Mouse (Mus musculus) CD4-positive helper T cell, adult 2 months (primary cell): ENCODE results near the gene Gnb3.
"Not testable (repeated sequence)": the region's sequence is repeated elsewhere in the genome, so short reads cannot be mapped to it uniquely, and the experiment has no call there.

Experiments used
- DNase-seq: peaks from one replicate; pipeline ENCODE4 v3.0.0-alpha.2; 2012; ENCODE audit warnings: low read depth, missing footprints, low spot score

Gnb3 gene

GRCm38 (mm10) chr6:124816611-124817010 lies 23.5 kb downstream of the Gnb3 start:
- no peak for DNase-seq

GRCm38 (mm10) chr6:124814858-124815774 lies 25.0 kb downstream of the Gnb3 start:
- no peak for DNase-seq

- no peak for DNase-seq
Measured at GRCm38 (mm10) chr6:124814448-124814847, 25.6 kb downstream of the Gnb3 start.

- peak; percentile 82 for DNase-seq
Measured at GRCm38 (mm10) chr6:124813933-124814332, 26.1 kb downstream of the Gnb3 start, which contains the start of gene Tpi1. Gene Tpi1 (minus strand): TSS chr6:124814296.

GRCm38 (mm10) chr6:124813496-124813895 lies 26.6 kb downstream of the Gnb3 start:
- DNase-seq = peak; percentile 74

- DNase-seq = no peak
Measured at GRCm38 (mm10) chr6:124812848-124813247, 27.2 kb downstream of the Gnb3 start.

GRCm38 (mm10) chr6:124811701-124812560 lies 28.1 kb downstream of the Gnb3 start:
- DNase-seq = no peak

- DNase-seq = no peak
Measured at GRCm38 (mm10) chr6:124811403-124811665, 28.7 kb downstream of the Gnb3 start.

GRCm38 (mm10) chr6:124810566-124811402 lies 29.3 kb downstream of the Gnb3 start:
- DNase-seq = not testable (repeated sequence)

GRCm38 (mm10) chr6:124809775-124810538 lies 30.1 kb downstream of the Gnb3 start:
- DNase-seq = no peak

GRCm38 (mm10) chr6:124809052-124809774 lies 30.9 kb downstream of the Gnb3 start:
- peak; percentile 67 for DNase-seq

- peak; percentile 52 for DNase-seq
Measured at GRCm38 (mm10) chr6:124808358-124809012, 31.6 kb downstream of the Gnb3 start, which contains the start of gene Spsb2. Gene Spsb2 (plus strand): TSS chr6:124808661.

- no peak for DNase-seq
Measured at GRCm38 (mm10) chr6:124807986-124808357, 32.1 kb downstream of the Gnb3 start.

GRCm38 (mm10) chr6:124807366-124807765 lies 32.7 kb downstream of the Gnb3 start:
- no peak for DNase-seq

- no peak for DNase-seq
Measured at GRCm38 (mm10) chr6:124806446-124807140, 33.5 kb downstream of the Gnb3 start.

GRCm38 (mm10) chr6:124805341-124806321 lies 34.4 kb downstream of the Gnb3 start:
- DNase-seq = peak; percentile 87

- no peak for DNase-seq
Measured at GRCm38 (mm10) chr6:124804341-124804740, 35.7 kb downstream of the Gnb3 start.

GRCm38 (mm10) chr6:124803691-124804090 lies 36.4 kb downstream of the Gnb3 start:
- not testable (repeated sequence) for DNase-seq
